Mouse (Mus musculus) ovary, adult 18-20 months (tissue): ENCODE results near the gene BC061237.
"Not testable (repeated sequence)": the region's sequence is repeated elsewhere in the genome, so short reads cannot be mapped to it uniquely, and the experiment has no call there.

Experiments used
- DNase-seq: peaks from one replicate; pipeline ENCODE4 v3.0.0; 2022; ENCODE audit warnings: low spot score, mixed read lengths

Gene BC061237

GRCm38 (mm10) chr14:44492163-44492562 lies at the start of gene BC061237:
TSS of gene BC061237 (plus strand) at chr14:44492463.
- DNase-seq = not testable (repeated sequence)

- DNase-seq = not testable (repeated sequence)
Observed at GRCm38 (mm10) chr14:44517976-44518375, 25.7 kb downstream of the BC061237 start, which contains the start of gene Gm17093. TSS of gene Gm17093 (plus strand) at chr14:44518276.

- DNase-seq = peak; percentile 1
Observed at GRCm38 (mm10) chr14:44547961-44548360, 55.7 kb downstream of the BC061237 start.
